Mouse (Mus musculus) neural tube, embryonic 15.5 days (tissue): ENCODE results near the gene Tmem246. TPM values are rescaled to one million over a fixed set of nuclear protein-coding genes. Genes with fewer than 3 reads are reported as not detected.
"Not testable (repeated sequence)": the region's sequence is repeated elsewhere in the genome, so short reads cannot be mapped to it uniquely, and the experiment has no call there.

Experiments used
- ATAC-seq: fragments of 200-750 bp; cut with Nextera tagmentation; 2 replicates; pipeline ENCODE4 v1.8.0; 2017; ENCODE audit warnings: mild to moderate bottlenecking, moderate TSS enrichment, moderate library complexity; ENCODE audit not compliant: low FRiP score
- H3K27ac ChIP-seq: fragments of 300-500 bp; sonication (generic); replicated peaks from 2 replicates; pipeline ENCODE4 v1.5.1; 2015; ENCODE audit warnings: mild to moderate bottlenecking, inconsistent platforms
- H3K27me3 ChIP-seq: fragments of 300-500 bp; sonication (generic); replicated peaks from 2 replicates; pipeline ENCODE4 v1.6.1; 2015; ENCODE audit warnings: inconsistent platforms
- H3K36me3 ChIP-seq: fragments of 300-500 bp; sonication (generic); 2 replicates; pipeline ENCODE4 v1.6.1; 2015; ENCODE audit warnings: inconsistent platforms
- H3K4me1 ChIP-seq: fragments of 300-500 bp; sonication (generic); 2 replicates; pipeline ENCODE4 v1.6.1; 2015; ENCODE audit warnings: inconsistent platforms
- H3K4me2 ChIP-seq: fragments of 300-500 bp; sonication (generic); 2 replicates; pipeline ENCODE4 v1.6.1; 2015; ENCODE audit warnings: inconsistent platforms, mild to moderate bottlenecking, moderate library complexity
- H3K4me3 ChIP-seq: fragments of 300-500 bp; sonication (generic); replicated peaks from 2 replicates; pipeline ENCODE4 v1.5.1; 2015; ENCODE audit warnings: mild to moderate bottlenecking, inconsistent platforms
- H3K9ac ChIP-seq: fragments of 300-500 bp; sonication (generic); replicated peaks from 2 replicates; pipeline ENCODE4 v1.6.1; 2015; ENCODE audit warnings: mild to moderate bottlenecking, inconsistent platforms
- H3K9me3 ChIP-seq: fragments of 300-500 bp; sonication (generic); replicated peaks from 2 replicates; pipeline ENCODE4 v1.6.1; 2016; ENCODE audit warnings: inconsistent platforms
- WGBS: fragments of 180-500 bp; shearing (Covaris S2); methylation state at CpG from one replicate; pipeline ENCODE4 v1.1.7; 2015; ENCODE audit warnings: mixed read lengths; 5-methylcytosine and 5-hydroxymethylcytosine counted together
- polyA plus RNA-seq: library from polyadenylated mRNA; unstranded; fragments of >200 nt; fragmentation: Nextera tagmentation; extraction: Ambion mirVana; gene quantifications from 2 replicates; pipeline ENCODE4 v1.2.1, GENCODE M21; 2015

Gene Tmem246
- polyA plus RNA-seq: 123 and 135 TPM in 2 replicates

- Histone ChIP-seq H3K4me2 (peak within 1 kb of the TSS; percentile 76), H3K9ac (peak within 1 kb of the TSS; percentile 90), H3K27ac (peak within 1 kb of the TSS; percentile 95), H3K9me3 (no peaks in the 10 kb centered on the region), H3K4me3 (peak within 1 kb of the TSS; percentile 74), H3K27me3 (no peaks in the 10 kb centered on the region), H3K4me1 (peaks cover 12% of the 10 kb centered on the region), H3K36me3 (no peaks in the 10 kb centered on the region)
- ATAC-seq: peak; percentile 94
- under 1% methylated on average over 77 of the region's 77 CpGs for WGBS
Observed at GRCm38 (mm10) chr4:49597183-49598100, at the start of gene Tmem246. Tmem246 (minus strand) TSS chr4:49597876.

DNA sequence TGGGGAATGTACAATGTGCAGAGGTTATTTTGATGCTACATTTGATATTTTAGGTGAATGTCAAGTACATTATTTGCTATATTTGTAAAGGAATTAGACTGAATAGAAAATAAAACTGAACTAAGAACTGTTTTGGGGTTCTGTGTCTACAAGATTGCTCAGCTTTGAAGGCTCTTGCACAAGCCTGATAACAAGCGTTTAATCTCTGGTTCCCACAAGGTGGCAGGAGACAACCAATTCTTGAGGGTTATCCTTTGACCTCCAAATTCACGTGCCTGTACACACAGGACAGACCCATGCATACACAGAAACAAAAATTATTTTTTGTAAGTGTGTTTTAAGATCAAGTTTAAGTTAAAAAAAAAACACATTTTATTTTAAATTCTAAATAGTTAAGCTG lies 42.2 kb upstream of the Tmem246 start:
- no peak overlapping the region for H3K9ac ChIP-seq
- H3K36me3 ChIP-seq: peaks cover 71% of the 10 kb centered on the region
- no peaks in the 10 kb centered on the region for H3K27me3 ChIP-seq
- H3K27ac ChIP-seq: no peak overlapping the region
- 75% methylated on average over 2 of the region's 2 CpGs for WGBS
- H3K9me3 ChIP-seq: no peaks in the 10 kb centered on the region
- H3K4me3 ChIP-seq: no peak overlapping the region
- no peak for ATAC-seq
- no peak overlapping the region for H3K4me2 ChIP-seq
- H3K4me1 ChIP-seq: peaks cover 1% of the 10 kb centered on the region; the same call in 1 of the 2 replicates

GRCm38 (mm10) chr4:49637821-49638220 lies 40.1 kb upstream of the Tmem246 start:
- ATAC-seq: no peak
- no peaks in the 10 kb centered on the region for H3K27me3 ChIP-seq
- H3K9me3 ChIP-seq: no peaks in the 10 kb centered on the region
- 91% methylated on average over 11 of the region's 11 CpGs for WGBS
- H3K9ac ChIP-seq: no peak overlapping the region
- H3K27ac ChIP-seq: no peak overlapping the region
- no peak overlapping the region for H3K4me3 ChIP-seq
- H3K4me2 ChIP-seq: no peak overlapping the region
- H3K36me3 ChIP-seq: peaks cover 65% of the 10 kb centered on the region
- H3K4me1 ChIP-seq: peaks cover 21% of the 10 kb centered on the region

DNA sequence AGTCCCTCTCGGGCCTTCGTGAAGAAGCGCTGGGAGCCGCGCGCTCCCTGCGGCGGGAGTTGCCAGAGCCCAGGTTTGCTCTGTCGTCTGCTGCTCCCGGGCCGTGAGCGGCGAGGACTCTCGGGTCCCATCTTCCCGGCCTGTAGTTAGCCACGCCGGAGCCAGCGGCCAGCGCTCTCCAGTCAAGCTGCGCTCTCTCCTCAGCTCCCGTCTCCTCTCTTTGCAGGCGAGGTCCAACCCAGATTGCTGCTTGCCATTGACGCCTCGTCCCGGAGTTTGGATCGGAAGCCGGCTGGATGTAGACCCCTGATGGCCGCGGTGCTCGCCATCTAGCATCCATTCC lies 34.4 kb upstream of the Tmem246 start:
- ATAC-seq: peak; percentile 80
- H3K36me3 ChIP-seq: peaks cover 33% of the 10 kb centered on the region
- peak overlapping the region; percentile 84 for H3K4me2 ChIP-seq
- H3K9me3 ChIP-seq: no peaks in the 10 kb centered on the region
- H3K9ac ChIP-seq: peak overlapping the region; percentile 92
- peaks cover 26% of the 10 kb centered on the region for H3K4me1 ChIP-seq
- under 1% methylated on average over 30 of the region's 30 CpGs for WGBS
- peak overlapping the region; percentile 95 for H3K4me3 ChIP-seq
- H3K27me3 ChIP-seq: no peaks in the 10 kb centered on the region
- peak overlapping the region; percentile 90 for H3K27ac ChIP-seq

- Histone ChIP-seq H3K9me3 (no peaks in the 10 kb centered on the region), H3K36me3 (peaks cover 27% of the 10 kb centered on the region), H3K4me3 (peak within 1 kb of the TSS; percentile 95), H3K27ac (peak within 1 kb of the TSS; percentile 90), H3K4me2 (peak within 1 kb of the TSS; percentile 84), H3K27me3 (no peaks in the 10 kb centered on the region), H3K4me1 (peaks cover 26% of the 10 kb centered on the region), H3K9ac (peak within 1 kb of the TSS; percentile 92)
- peak; percentile 98 for ATAC-seq
- WGBS: 4% methylated on average over 37 of the region's 37 CpGs
Observed at GRCm38 (mm10) chr4:49631319-49632138, 33.9 kb upstream of the Tmem246 start, which contains the start of gene Rnf20. Rnf20 (plus strand) TSS chr4:49632006.

- Histone ChIP-seq H3K4me3 (no peak overlapping the region), H3K9me3 (no peaks in the 10 kb centered on the region), H3K27ac (no peak overlapping the region), H3K9ac (no peak overlapping the region), H3K27me3 (no peaks in the 10 kb centered on the region), H3K4me2 (no peak overlapping the region), H3K36me3 (0 out of 2 replicates have a peak, but pooled peaks cover 2% of the 10 kb centered on the region), H3K4me1 (peaks cover 16% of the 10 kb centered on the region)
- ATAC-seq: no peak
- WGBS: 82% methylated on average over 5 of the region's 5 CpGs
Observed at GRCm38 (mm10) chr4:49628941-49629340, 31.3 kb upstream of the Tmem246 start.

- WGBS: 5% methylated on average over 3 of the region's 3 CpGs
- no peak overlapping the region for H3K27ac ChIP-seq
Observed at GRCm38 (mm10) chr4:49626973-49627372, 29.3 kb upstream of the Tmem246 start.

DNA sequence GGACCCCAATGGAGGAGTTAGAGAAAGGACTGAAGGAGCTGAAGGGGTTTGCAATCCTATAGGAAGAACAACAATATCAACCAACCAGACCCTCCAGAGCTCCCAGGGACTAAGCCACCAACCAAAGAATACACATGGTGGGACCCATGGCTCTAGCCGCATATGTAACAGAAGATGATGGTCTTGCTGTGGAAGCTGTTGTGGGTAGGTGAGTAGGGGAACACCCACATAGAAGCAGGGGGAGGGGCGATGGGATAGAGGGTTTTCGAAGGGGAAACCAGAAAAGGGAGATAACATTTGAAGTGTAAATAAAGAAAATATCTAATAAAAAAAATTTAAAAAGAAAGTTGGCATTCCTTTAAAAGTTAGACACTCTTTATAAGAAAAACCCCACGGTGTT lies 27.3 kb upstream of the Tmem246 start:
- WGBS: 93% methylated on average over 4 of the region's 4 CpGs
- H3K9ac ChIP-seq, H3K9me3 ChIP-seq, H3K27me3 ChIP-seq, H3K4me2 ChIP-seq, H3K4me1 ChIP-seq, H3K36me3 ChIP-seq, ATAC-seq, H3K4me3 ChIP-seq, H3K27ac ChIP-seq: not testable (repeated sequence)

More at GRCm38 (mm10) chr4:49626973-49627372, 29.3 kb upstream of the Tmem246 start:
- Histone ChIP-seq H3K9ac (no peak overlapping the region), H3K4me2 (no peak overlapping the region), H3K27me3 (no peaks in the 10 kb centered on the region), H3K4me3 (no peak overlapping the region), H3K9me3 (no peaks in the 10 kb centered on the region), H3K4me1 (0 out of 2 replicates have a peak, but pooled peaks cover 5% of the 10 kb centered on the region), H3K36me3 (no peaks in the 10 kb centered on the region)
- ATAC-seq: no peak

DNA sequence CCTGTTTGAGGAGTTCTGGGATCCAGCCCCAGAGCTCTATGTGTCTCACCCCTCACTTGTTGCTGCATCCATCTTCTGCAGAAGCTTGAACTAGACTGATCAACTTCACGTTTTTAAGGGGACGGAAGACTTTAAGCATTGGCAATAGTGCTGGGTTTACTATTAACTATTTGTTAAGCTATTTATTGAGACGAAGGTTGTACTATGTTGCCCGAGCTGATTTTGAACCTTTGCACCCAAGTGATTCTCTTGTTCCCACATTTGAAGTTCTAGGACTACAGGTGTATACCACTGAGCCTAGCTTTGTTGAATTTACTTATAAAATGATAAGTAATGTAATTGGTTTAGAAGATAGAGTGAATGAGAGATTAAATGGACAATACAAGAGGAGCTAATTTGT lies 26.2 kb upstream of the Tmem246 start:
- H3K36me3 ChIP-seq: no peaks in the 10 kb centered on the region
- H3K27ac ChIP-seq: no peak overlapping the region
- H3K4me3 ChIP-seq: no peak overlapping the region
- H3K27me3 ChIP-seq: no peaks in the 10 kb centered on the region
- 86% methylated on average over 4 of the region's 4 CpGs for WGBS
- ATAC-seq: no peak
- H3K4me1 ChIP-seq: no peaks in the 10 kb centered on the region
- no peak overlapping the region for H3K9ac ChIP-seq
- H3K9me3 ChIP-seq: no peaks in the 10 kb centered on the region
- no peak overlapping the region for H3K4me2 ChIP-seq

GRCm38 (mm10) chr4:49622272-49622671 lies 24.6 kb upstream of the Tmem246 start:
- H3K27ac ChIP-seq: no peak overlapping the region
- H3K9me3 ChIP-seq: no peaks in the 10 kb centered on the region
- no peak for ATAC-seq
- no peak overlapping the region for H3K4me2 ChIP-seq
- H3K4me1 ChIP-seq: no peaks in the 10 kb centered on the region
- no peak overlapping the region for H3K4me3 ChIP-seq
- 77% methylated on average over 2 of the region's 2 CpGs for WGBS
- no peaks in the 10 kb centered on the region for H3K36me3 ChIP-seq
- no peaks in the 10 kb centered on the region for H3K27me3 ChIP-seq
- no peak overlapping the region for H3K9ac ChIP-seq

DNA sequence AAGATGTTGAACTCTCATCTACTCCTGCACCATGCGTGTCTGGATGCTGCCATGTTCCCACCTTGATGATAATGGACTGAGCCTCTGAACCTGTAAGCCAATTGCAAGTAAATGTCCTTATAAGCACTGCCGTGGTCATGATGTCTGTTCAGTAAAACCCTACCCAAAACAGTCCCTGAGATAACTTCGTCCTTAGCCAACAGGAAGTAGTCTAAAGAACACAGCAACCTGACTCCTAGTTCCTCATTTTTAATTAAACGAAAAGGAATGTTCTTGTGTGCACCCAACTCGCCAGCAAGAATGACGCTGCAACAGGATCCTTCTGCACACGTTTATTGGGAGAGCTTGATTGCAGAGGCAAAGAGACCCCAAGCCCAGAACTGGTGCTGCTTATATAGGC lies 22.2 kb upstream of the Tmem246 start:
- not testable (repeated sequence) for H3K9me3 ChIP-seq, H3K4me1 ChIP-seq, H3K27me3 ChIP-seq, H3K4me2 ChIP-seq, ATAC-seq, H3K4me3 ChIP-seq, H3K27ac ChIP-seq, H3K36me3 ChIP-seq, H3K9ac ChIP-seq
- WGBS: 90% methylated on average over 7 of the region's 7 CpGs
